Mouse (Mus musculus) right cerebral cortex, postnatal 10 days (tissue): ENCODE results near the gene Lrmda.
"Not testable (repeated sequence)": the region's sequence is repeated elsewhere in the genome, so short reads cannot be mapped to it uniquely, and the experiment has no call there.

Experiments
- DNase-seq, 2 experiments: peaks; one replicate each; pipeline ENCODE4 v3.0.0; 2021; ENCODE audit warnings: low spot score in 2 of 2

Lrmda gene

GRCm38 (mm10) chr14:22587285-22587957 lies 567.9 kb downstream of the Lrmda start:
- no peak for DNase-seq

GRCm38 (mm10) chr14:22587958-22588296 lies 568.4 kb downstream of the Lrmda start:
- DNase-seq, result no peak

GRCm38 (mm10) chr14:22588394-22588793 lies 568.9 kb downstream of the Lrmda start:
- DNase-seq, result not testable (repeated sequence)

GRCm38 (mm10) chr14:22589503-22590215 lies 570.1 kb downstream of the Lrmda start:
- DNase-seq, result no peak

- no peak for DNase-seq
Measured at GRCm38 (mm10) chr14:22591186-22591585, 571.7 kb downstream of the Lrmda start.

GRCm38 (mm10) chr14:22597508-22597907 lies 578.0 kb downstream of the Lrmda start:
- no peak for DNase-seq

GRCm38 (mm10) chr14:22598638-22599037 lies 579.1 kb downstream of the Lrmda start:
- DNase-seq, result no peak

GRCm38 (mm10) chr14:22600166-22600565 lies 580.7 kb downstream of the Lrmda start:
- DNase-seq, result no peak

GRCm38 (mm10) chr14:22602308-22602707 lies 582.8 kb downstream of the Lrmda start:
- DNase-seq, result no peak

GRCm38 (mm10) chr14:22608599-22608998 lies 589.1 kb downstream of the Lrmda start:
- DNase-seq, result no peak

- no peak for DNase-seq
Measured at GRCm38 (mm10) chr14:22609261-22610245, 590.0 kb downstream of the Lrmda start.

- DNase-seq, result no peak
Measured at GRCm38 (mm10) chr14:22611011-22611410, 591.5 kb downstream of the Lrmda start.

GRCm38 (mm10) chr14:22620191-22620590 lies 600.7 kb downstream of the Lrmda start:
- DNase-seq, result no peak

- no peak for DNase-seq
Measured at GRCm38 (mm10) chr14:22621941-22622340, 602.4 kb downstream of the Lrmda start.

- DNase-seq, result no peak
Measured at GRCm38 (mm10) chr14:22627105-22627829, 607.8 kb downstream of the Lrmda start.

GRCm38 (mm10) chr14:22630361-22630867 lies 610.9 kb downstream of the Lrmda start:
- no peak for DNase-seq

GRCm38 (mm10) chr14:22633612-22634011 lies 614.1 kb downstream of the Lrmda start:
- DNase-seq, result no peak

- DNase-seq, result no peak
Measured at GRCm38 (mm10) chr14:22643494-22643893, 624.0 kb downstream of the Lrmda start.

- no peak for DNase-seq
Measured at GRCm38 (mm10) chr14:22647879-22648611, 628.5 kb downstream of the Lrmda start.

GRCm38 (mm10) chr14:22649411-22649911 lies 629.9 kb downstream of the Lrmda start:
- no peak for DNase-seq
